Mouse (Mus musculus): ENCODE data around the gene Adam22. TPM values are rescaled to one million over a fixed set of nuclear protein-coding genes. Genes with fewer than 3 reads are reported as not detected.
A peak's percentile ranks its signal among the peaks of the same experiment; 100 is the strongest.

The Adam22 gene
- polyA plus RNA-seq, 1 experiment from 2014 or later = 5.3 TPM

DNA sequence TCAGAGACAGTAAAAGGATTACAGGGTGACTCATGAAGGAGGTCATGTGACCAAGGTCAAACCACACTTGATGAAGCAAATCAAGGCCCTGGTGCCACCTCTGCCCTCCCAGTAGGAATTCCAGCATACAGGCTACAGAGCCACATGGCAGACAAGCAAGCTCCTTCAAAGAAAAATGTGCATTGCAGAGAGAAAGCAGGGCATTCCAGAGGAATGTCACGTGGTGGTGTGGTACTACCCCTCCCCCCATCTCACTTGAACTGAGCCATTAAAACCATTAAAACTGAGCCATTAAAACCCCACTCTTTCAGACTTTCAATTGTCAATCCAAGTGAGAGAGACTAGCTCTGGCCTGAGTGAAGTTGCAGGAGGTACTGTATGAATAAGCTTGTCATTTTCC lies 74.7 kb downstream of the Adam22 start:
- DNase-seq (ENCODE audit: low spot score) = peak; percentile 35
- no peak overlapping the region for H3K4me3 ChIP-seq
- WGBS = 6% methylated on average over 1 of the region's 1 CpGs

DNA sequence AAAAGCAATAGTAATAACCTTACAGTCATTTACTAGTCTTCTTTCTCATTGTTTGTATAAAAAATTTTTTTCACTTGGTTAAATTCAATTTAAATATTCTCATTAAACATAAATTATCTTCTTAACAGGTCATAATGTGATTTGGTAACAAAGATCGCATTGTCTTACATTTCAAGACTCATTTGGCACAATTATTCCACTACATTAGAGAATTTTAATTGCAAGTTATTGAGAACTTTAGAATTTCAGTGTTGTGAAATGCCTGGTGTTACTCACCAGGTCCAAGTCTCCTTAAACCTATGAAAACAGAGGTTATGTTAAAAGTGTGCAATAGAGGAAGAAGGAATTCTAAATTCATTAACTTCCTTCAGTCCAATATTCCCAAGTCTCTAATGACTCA lies 76.5 kb downstream of the Adam22 start:
- Histone ChIP-seq H3K9me3 (replicated peaks) (no peaks in the 10 kb centered on the region), H3K4me1 (peaks cover 5% of the 10 kb centered on the region), H3K27me3 (ENCODE audit: low read depth, poor library complexity, severe bottlenecking) (no peaks in the 10 kb centered on the region), H3K4me3 (no peak overlapping the region), H3K27ac (no peak overlapping the region), H3K36me3 (no peaks in the 10 kb centered on the region)
- 93% methylated on average over 1 of the region's 1 CpGs for WGBS
- DNase-seq (ENCODE audit: low spot score) = no peak

More for the DNA sequence above, 74.7 kb downstream of the Adam22 start:
- no peaks in the 10 kb centered on the region for H3K27me3 ChIP-seq (ENCODE audit: low read depth, poor library complexity, severe bottlenecking)
- H3K9me3 ChIP-seq (replicated peaks) = no peaks in the 10 kb centered on the region
- no peaks in the 10 kb centered on the region for H3K36me3 ChIP-seq
- peaks cover 10% of the 10 kb centered on the region for H3K4me1 ChIP-seq
- peak overlapping the region; percentile 30; the same call in 1 of the 2 replicates for H3K27ac ChIP-seq

DNA sequence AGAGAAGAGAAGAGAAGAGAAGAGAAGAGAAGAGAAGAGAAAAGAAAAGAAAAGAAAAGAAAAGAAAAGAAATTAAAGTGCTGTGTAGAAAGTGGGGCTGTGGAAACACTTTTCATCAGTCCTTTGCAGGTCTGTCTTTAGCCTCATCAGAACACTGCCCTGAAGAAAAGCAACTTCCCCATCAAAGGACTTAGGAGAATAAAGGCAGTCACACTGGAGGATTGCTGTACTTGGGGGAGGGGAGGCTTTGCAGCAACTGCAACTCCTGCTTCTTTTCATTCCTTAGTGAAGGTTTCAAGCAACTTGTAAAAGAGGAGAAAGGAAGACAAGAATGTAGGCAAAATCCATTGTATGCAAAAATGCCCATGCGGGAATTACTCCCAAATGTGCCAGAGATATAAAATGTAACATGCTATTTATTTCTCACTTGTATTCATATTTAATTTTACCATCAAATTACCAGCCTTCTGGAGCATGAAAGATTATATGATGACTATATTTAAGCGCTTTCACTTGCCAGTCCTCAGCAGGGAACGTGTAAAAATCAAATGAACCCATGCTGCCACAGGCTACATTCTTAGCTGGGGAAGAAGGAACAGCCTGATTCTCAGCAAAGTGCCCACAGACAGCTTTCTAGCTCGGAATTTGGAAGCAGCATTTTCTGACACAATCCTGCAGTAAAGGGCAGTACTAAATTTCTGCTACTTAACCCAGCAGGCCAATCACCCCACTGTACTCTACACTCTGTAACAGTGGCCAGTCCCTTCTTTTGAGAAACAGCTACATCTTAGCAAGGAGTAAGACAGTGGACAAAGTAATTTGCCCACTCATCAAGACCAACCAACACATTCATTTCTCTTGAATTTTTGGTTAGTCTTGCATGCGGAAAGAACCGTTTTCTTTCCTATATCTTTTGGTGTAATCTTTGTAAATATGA lies 78.0 kb downstream of the Adam22 start:
- H3K36me3 ChIP-seq = no peaks in the 10 kb centered on the region
- H3K9me3 ChIP-seq (replicated peaks) = no peaks in the 10 kb centered on the region
- H3K27ac ChIP-seq = no peak overlapping the region
- H3K4me3 ChIP-seq = no peak overlapping the region
- peaks cover 5% of the 10 kb centered on the region for H3K4me1 ChIP-seq
- WGBS = 63% methylated on average over 6 of the region's 6 CpGs
- H3K27me3 ChIP-seq (ENCODE audit: low read depth, poor library complexity, severe bottlenecking) = no peaks in the 10 kb centered on the region
- DNase-seq (ENCODE audit: low spot score) = no peak

DNA sequence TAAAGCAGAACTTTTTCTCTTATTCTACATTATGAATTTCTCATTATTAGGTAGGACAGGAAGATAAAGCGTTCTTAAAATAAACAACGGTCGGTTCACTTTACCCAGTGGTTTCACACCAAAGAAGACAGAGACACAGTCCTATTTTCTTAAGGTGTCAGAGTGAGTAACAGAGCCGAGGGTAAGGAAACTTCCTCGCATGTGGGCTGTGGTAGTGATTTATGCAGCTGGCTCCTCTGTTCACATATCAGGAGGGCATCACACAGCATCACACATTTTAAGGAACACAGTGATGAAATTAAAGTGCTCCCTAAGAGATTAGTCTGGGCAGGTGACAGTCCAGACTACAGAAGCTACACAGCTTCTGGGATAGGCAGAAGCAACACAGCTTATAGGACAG lies 83.8 kb downstream of the Adam22 start:
- H3K4me3 ChIP-seq = no peak overlapping the region
- WGBS = 76% methylated on average over 5 of the region's 5 CpGs
- no peaks in the 10 kb centered on the region for H3K4me1 ChIP-seq
- no peaks in the 10 kb centered on the region for H3K9me3 ChIP-seq (replicated peaks)
- no peaks in the 10 kb centered on the region for H3K27me3 ChIP-seq (ENCODE audit: low read depth, poor library complexity, severe bottlenecking)
- H3K36me3 ChIP-seq = no peaks in the 10 kb centered on the region
- no peak overlapping the region for H3K27ac ChIP-seq
- DNase-seq (ENCODE audit: low spot score) = no peak

DNA sequence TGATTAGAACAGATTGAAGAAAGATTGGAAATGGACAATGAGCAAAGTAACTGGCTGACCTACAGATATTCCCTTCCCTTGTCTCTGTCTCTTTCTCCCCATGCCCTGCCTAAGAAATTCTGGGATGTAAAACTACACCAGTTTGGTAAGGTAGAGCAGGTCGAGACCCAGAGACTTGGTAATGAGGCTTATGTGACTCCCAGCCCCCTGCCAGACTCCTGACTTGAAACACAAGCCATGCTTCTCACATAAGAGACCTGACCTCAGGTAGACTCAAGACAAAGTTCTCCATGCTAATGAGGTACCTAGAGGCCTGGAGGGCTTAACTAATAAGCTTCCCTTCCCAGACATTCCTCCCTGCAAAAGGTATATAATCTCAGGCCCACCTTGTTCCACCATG lies 91.8 kb downstream of the Adam22 start:
- H3K4me3 ChIP-seq = no peak overlapping the region
- no peaks in the 10 kb centered on the region for H3K4me1 ChIP-seq
- no peaks in the 10 kb centered on the region for H3K27me3 ChIP-seq (ENCODE audit: low read depth, poor library complexity, severe bottlenecking)
- H3K36me3 ChIP-seq = no peaks in the 10 kb centered on the region
- no peaks in the 10 kb centered on the region for H3K9me3 ChIP-seq (replicated peaks)
- no peak for DNase-seq (ENCODE audit: low spot score)
- no peak overlapping the region for H3K27ac ChIP-seq
- WGBS = 68% methylated on average over 1 of the region's 1 CpGs

DNA sequence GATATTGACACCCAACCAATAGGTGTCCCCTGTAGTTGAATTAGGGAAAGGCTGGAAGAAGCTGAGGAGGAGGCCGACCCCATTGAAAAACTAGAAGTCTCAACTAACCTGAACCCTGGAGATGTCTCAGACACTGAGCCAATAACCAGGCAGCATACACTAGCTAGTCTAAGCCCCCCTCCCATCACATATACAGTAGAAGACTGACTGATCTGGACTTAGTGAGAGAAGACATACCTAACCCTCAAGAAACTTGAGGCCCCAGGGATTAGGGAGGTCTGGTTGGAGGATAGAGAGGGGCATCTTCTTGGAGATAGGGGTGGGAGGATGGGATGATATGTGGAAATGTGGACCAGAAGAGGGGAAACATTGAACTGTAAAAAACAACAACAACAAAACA lies 110.6 kb downstream of the Adam22 start:
- Histone ChIP-seq H3K27ac (no peak overlapping the region), H3K4me1 (no peaks in the 10 kb centered on the region)
- 85% methylated on average over 1 of the region's 1 CpGs for WGBS

DNA sequence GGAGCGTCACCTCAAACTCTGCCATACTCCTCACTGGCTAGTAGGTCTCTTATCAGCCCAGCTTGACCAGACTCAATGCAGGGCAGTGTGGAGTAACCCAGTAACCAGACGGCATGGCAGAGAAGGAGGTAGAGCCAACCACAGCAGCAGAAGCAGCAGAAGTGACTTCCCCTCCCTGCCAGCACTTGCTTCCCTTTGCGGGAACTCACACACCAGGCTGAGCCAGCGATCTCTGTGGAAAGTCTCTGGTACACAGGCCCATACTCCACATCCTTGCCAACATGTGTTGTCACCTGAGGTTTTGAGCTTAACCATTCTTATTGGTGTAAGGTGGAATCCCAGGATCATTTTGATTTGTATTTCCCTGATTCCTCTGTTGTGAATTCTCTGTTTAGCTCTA lies 111.5 kb downstream of the Adam22 start:
- no peak overlapping the region for H3K4me3 ChIP-seq
- no peak for DNase-seq (ENCODE audit: low spot score)
- no peaks in the 10 kb centered on the region for H3K36me3 ChIP-seq
- no peaks in the 10 kb centered on the region for H3K27me3 ChIP-seq (ENCODE audit: low read depth, poor library complexity, severe bottlenecking)
- WGBS = 86% methylated on average over 4 of the region's 4 CpGs
- H3K27ac ChIP-seq = no peak overlapping the region
- no peaks in the 10 kb centered on the region for H3K9me3 ChIP-seq (replicated peaks)
- no peaks in the 10 kb centered on the region for H3K4me1 ChIP-seq

More for the DNA sequence above, 110.6 kb downstream of the Adam22 start:
- H3K27me3 ChIP-seq (ENCODE audit: low read depth, poor library complexity, severe bottlenecking) = no peaks in the 10 kb centered on the region
- DNase-seq (ENCODE audit: low spot score) = no peak
- H3K4me3 ChIP-seq = no peak overlapping the region
- no peaks in the 10 kb centered on the region for H3K9me3 ChIP-seq (replicated peaks)
- no peaks in the 10 kb centered on the region for H3K36me3 ChIP-seq

DNA sequence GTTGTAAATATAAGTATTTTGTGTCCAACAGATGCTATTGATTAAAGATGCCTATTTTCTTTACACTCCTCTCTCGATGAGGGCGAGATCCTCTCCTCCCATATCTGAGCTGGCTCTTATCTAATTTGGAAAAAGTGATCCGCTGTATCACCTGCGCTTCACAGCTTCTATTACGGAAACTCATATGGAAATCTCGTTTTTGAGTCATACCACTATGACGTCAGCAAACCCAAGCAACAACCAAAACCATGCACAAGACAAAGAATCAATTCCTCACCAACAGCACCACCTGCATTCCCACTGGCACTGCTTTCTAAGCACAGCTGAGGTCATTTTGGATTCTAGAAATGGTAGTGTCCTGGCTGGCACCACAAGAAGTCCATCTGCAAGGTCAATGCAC lies 123.3 kb downstream of the Adam22 start:
- Histone ChIP-seq H3K36me3 (no peaks in the 10 kb centered on the region), H3K27ac (no peak overlapping the region), H3K4me1 (no peaks in the 10 kb centered on the region), H3K4me3 (no peak overlapping the region), H3K9me3 (replicated peaks) (no peaks in the 10 kb centered on the region), H3K27me3 (ENCODE audit: low read depth, poor library complexity, severe bottlenecking) (no peaks in the 10 kb centered on the region)
- DNase-seq (ENCODE audit: low spot score) = no peak
- WGBS = 93% methylated on average over 7 of the region's 7 CpGs

DNA sequence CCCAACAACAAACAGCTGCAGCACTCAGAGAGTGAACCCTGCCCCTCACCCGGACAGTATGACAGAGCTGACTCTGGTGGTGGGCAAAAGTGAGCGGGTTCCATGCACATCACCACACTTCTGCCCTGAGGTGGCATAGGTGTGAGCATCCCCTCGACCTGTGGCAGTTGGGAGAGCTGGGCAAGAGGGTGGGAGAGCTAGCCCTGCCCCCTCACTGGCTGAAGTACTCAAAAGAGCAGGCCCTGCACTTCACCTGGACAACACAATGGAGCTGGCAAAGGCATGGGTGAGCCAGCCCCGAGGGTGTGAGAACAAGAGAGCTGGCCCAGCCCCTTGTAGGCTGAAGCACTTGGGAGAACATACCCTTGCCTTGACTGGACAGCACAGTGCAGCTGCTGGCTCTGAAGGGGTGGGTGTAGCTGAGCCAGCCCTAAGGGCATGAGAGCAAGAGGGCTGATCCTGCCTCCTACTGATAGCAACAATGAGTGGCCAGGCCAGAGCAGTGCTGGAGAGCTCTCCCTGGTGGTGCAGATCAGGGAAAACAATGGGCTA lies 124.8 kb downstream of the Adam22 start:
- Histone ChIP-seq H3K27me3 (ENCODE audit: low read depth, poor library complexity, severe bottlenecking) (no peaks in the 10 kb centered on the region), H3K9me3 (replicated peaks) (no peaks in the 10 kb centered on the region), H3K27ac (no peak overlapping the region), H3K4me1 (no peaks in the 10 kb centered on the region), H3K36me3 (no peaks in the 10 kb centered on the region), H3K4me3 (no peak overlapping the region)
- WGBS = 70% methylated on average over 4 of the region's 4 CpGs
- no peak for DNase-seq (ENCODE audit: low spot score)

DNA sequence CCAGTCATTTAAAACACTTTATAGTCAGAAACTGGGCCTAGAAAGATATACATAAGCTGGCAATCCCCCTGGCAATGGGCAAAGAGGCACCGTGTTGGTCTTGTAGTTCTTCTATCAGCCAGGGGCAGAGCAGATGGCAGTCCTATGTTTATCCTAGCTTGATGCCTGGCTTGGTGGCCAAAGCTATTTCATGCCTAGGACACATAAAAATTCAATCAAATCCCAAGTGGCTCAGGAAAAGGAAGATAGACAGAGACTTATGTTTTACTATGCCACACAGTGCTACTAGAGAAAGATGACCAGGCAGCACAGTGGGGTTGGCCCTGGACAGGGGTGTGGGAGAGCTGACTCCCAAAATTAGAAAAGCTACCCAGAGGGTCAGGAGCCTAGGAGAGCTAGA lies 125.3 kb downstream of the Adam22 start:
- Histone ChIP-seq H3K9me3 (replicated peaks) (no peaks in the 10 kb centered on the region), H3K4me1 (no peaks in the 10 kb centered on the region), H3K27ac (no peak overlapping the region), H3K4me3 (no peak overlapping the region), H3K27me3 (ENCODE audit: low read depth, poor library complexity, severe bottlenecking) (no peaks in the 10 kb centered on the region), H3K36me3 (no peaks in the 10 kb centered on the region)
- WGBS = 94% methylated on average over 1 of the region's 1 CpGs
- no peak for DNase-seq (ENCODE audit: low spot score)

DNA sequence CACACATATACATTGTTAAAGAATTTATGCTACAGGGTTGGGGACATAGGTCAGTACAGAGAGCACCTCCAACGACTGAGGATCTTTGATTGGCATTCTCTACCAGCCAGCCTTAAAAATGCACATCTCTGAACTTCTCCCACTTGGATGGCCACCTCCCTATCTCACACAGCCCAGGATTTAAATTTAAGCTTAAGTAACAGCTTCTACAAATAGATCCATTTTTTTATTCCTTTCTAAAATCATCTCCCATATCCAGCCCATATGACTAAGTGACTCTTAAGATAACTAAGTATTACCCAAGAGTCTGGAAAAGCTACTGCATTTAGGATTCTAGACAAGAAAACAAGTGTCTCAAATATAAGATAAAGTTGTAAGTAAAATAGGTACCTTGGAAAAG lies 140.9 kb downstream of the Adam22 start:
- 75% methylated on average over 1 of the region's 1 CpGs for WGBS
- no peak for DNase-seq (ENCODE audit: low spot score)
- H3K27me3 ChIP-seq (ENCODE audit: low read depth, poor library complexity, severe bottlenecking) = no peaks in the 10 kb centered on the region
- H3K27ac ChIP-seq = no peak overlapping the region
- H3K9me3 ChIP-seq (replicated peaks) = no peaks in the 10 kb centered on the region
- H3K36me3 ChIP-seq = no peaks in the 10 kb centered on the region
- H3K4me3 ChIP-seq = no peak overlapping the region
- no peaks in the 10 kb centered on the region for H3K4me1 ChIP-seq

DNA sequence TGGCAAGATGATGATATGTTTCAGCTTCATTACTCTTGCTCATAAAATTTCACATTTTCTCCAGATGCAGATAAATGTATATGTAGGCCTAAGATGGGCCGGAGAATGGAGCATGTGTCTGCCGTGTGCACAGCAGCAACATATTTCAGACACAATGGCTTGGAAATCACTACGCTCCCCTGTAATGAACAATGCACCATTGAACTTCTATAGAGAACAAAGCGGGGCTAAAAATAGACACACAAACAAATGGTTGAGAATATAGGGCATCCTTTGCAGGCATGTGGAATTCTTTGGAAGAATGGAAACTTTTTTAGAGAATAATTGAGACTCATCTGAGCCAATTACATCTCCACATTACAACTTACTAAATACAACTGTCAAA lies 143.6 kb downstream of the Adam22 start:
- Histone ChIP-seq H3K9me3 (replicated peaks) (no peaks in the 10 kb centered on the region), H3K27me3 (ENCODE audit: low read depth, poor library complexity, severe bottlenecking) (no peaks in the 10 kb centered on the region), H3K4me3 (no peak overlapping the region), H3K27ac (no peak overlapping the region), H3K4me1 (no peaks in the 10 kb centered on the region), H3K36me3 (no peaks in the 10 kb centered on the region)
- 93% methylated on average over 4 of the region's 4 CpGs for WGBS
- no peak for DNase-seq (ENCODE audit: low spot score)

DNA sequence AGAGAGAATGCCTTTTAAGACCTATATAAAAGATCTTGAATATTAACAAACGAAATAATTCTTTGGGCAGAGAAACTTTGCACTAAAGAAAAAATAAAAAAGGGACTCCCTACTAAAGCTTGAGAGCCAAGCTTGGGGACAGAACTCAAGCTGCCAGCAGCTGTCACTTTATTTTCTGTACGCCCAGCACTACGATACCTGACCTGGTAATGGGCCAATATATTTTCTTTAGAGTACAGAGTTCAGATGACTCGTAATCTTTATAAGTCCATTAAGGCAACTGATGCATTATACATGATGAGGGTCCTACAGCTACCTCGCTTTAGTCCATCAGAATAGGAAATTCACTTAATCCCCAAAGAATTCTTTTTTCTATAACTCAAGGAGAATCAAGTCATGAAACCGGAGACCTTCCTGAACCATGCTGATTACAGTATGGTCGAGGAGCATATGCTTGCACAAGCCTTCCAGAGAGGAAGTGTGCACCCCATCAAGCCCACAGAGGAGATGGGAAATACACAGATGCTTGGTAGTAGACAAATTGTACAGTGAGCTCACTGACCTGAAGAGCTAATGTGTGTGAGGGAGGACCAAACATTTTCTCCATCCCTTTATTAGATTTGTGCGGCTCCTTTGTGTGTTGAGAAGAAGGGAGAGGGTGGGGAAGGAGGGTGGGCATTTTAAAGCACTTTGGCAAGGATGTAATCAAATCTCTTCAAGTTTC lies 144.2 kb downstream of the Adam22 start:
- no peak for DNase-seq (ENCODE audit: low spot score)
- Histone ChIP-seq H3K4me1 (no peaks in the 10 kb centered on the region), H3K9me3 (replicated peaks) (no peaks in the 10 kb centered on the region), H3K4me3 (no peak overlapping the region), H3K27ac (no peak overlapping the region), H3K27me3 (ENCODE audit: low read depth, poor library complexity, severe bottlenecking) (no peaks in the 10 kb centered on the region), H3K36me3 (no peaks in the 10 kb centered on the region)
- 89% methylated on average over 8 of the region's 8 CpGs for WGBS
